Mouse (Mus musculus): ENCODE results near the gene Fgfr4. TPM values are rescaled to one million over a fixed set of nuclear protein-coding genes. Genes with fewer than 3 reads are reported as not detected.
A peak's percentile ranks its signal among the peaks of the same experiment; 100 is the strongest.
"Not testable (repeated sequence)": the region's sequence is repeated elsewhere in the genome, so short reads cannot be mapped to it uniquely, and the experiment has no call there.

The Fgfr4 gene
- polyA plus RNA-seq, 1 experiment from 2014 or later, result 4.0 TPM

DNA sequence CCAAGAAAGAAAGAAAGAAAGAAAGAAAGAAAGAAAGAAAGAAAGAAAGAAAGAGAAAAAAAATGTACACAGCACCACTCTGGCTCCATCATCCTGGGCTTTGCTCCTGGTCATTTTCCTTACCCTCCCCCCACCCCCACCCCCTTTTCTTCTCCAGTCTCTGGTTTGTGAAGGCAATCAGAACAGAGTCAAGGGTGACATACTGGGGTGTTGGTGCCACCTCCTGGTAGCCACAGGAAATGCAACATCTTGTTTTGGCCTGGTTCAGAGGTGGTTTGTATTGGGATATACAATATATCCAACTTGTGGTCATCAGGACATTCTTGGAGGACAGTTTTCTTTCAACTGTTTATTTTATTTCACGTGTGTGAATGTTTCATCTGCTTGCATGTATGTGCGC lies 26.1 kb downstream of the Fgfr4 start:
- no peak overlapping the region for H3K9ac ChIP-seq (ENCODE audit: low read depth, low read length)
- ATAC-seq, result no peak
- H3K4me3 ChIP-seq (ENCODE audit: low read depth, low read length), result no peak overlapping the region
- TF ChIP-seq CTCF (IDR thresholded peaks at IDR 0.05; ENCODE audit: low read depth), result peak; percentile 91
- WGBS, result 34% methylated on average over 2 of the region's 2 CpGs
- no peaks in the 10 kb centered on the region for H3K9me3 ChIP-seq (ENCODE audit: control insufficient read depth)
- H3K27ac ChIP-seq (ENCODE audit: low read depth, low read length), result no peak overlapping the region
- no peak overlapping the region for H3K4me2 ChIP-seq (replicated peaks; ENCODE audit: low read depth)
- no peaks in the 10 kb centered on the region for H3K36me3 ChIP-seq (ENCODE audit: control insufficient read depth, insufficient read depth)
- H3K4me1 ChIP-seq (replicated peaks; ENCODE audit: control insufficient read depth, insufficient read depth, low read length), result no peaks in the 10 kb centered on the region
- no peaks in the 10 kb centered on the region for H3K27me3 ChIP-seq (replicated peaks; ENCODE audit: control insufficient read depth, insufficient read depth, low read length)

DNA sequence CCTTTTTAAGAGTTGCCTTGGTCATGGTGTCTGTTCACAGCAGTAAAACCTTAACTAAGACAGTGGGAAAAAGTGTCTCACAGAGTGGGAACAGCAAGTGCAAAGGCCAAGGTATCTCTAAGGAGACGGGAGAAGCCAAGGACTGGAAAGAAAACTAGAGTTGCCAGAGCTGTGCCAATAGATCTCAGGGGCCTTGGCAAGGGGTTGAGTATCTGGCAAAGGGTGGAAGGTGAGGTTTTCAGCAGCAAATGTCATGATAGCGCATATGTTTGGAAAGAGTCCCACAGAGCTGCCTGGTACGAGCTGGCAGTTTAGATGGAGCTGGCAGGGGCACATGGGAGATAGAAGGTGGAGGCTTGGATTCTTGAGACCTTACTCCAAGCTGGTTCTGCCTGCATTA lies 27.2 kb downstream of the Fgfr4 start:
- Histone ChIP-seq H3K4me2 (replicated peaks; ENCODE audit: low read depth) (no peak overlapping the region), H3K4me3 (ENCODE audit: low read depth, low read length) (no peak overlapping the region), H3K27me3 (replicated peaks; ENCODE audit: control insufficient read depth, insufficient read depth, low read length) (no peaks in the 10 kb centered on the region), H3K9me3 (ENCODE audit: control insufficient read depth) (no peaks in the 10 kb centered on the region), H3K9ac (ENCODE audit: low read depth, low read length) (no peak overlapping the region), H3K36me3 (ENCODE audit: control insufficient read depth, insufficient read depth) (no peaks in the 10 kb centered on the region), H3K27ac (ENCODE audit: low read depth, low read length) (no peak overlapping the region), H3K4me1 (replicated peaks; ENCODE audit: control insufficient read depth, insufficient read depth, low read length) (no peaks in the 10 kb centered on the region)
- WGBS, result 90% methylated on average over 3 of the region's 3 CpGs
- TF ChIP-seq CTCF (IDR thresholded peaks at IDR 0.05; ENCODE audit: low read depth), result no peak
- no peak for ATAC-seq

GRCm38 (mm10) chr13:55181786-55182172 lies 29.3 kb downstream of the Fgfr4 start:
- Histone ChIP-seq H3K4me3 (ENCODE audit: low read depth, low read length) (peak overlapping the region; percentile 33), H3K4me2 (replicated peaks; ENCODE audit: low read depth) (peak overlapping the region; percentile 68), H3K27ac (ENCODE audit: low read depth, low read length) (peak overlapping the region; percentile 92), H3K9me3 (ENCODE audit: control insufficient read depth) (no peaks in the 10 kb centered on the region), H3K36me3 (ENCODE audit: control insufficient read depth, insufficient read depth) (no peaks in the 10 kb centered on the region), H3K4me1 (replicated peaks; ENCODE audit: control insufficient read depth, insufficient read depth, low read length) (no peaks in the 10 kb centered on the region), H3K27me3 (replicated peaks; ENCODE audit: control insufficient read depth, insufficient read depth, low read length) (no peaks in the 10 kb centered on the region), H3K9ac (ENCODE audit: low read depth, low read length) (peak overlapping the region; percentile 43)
- TF ChIP-seq CTCF (IDR thresholded peaks at IDR 0.05; ENCODE audit: low read depth), result no peak
- 75% methylated on average over 2 of the region's 2 CpGs for WGBS
- no peak; the same call in 1 of the 2 replicates for ATAC-seq

- TF ChIP-seq CTCF (IDR thresholded peaks at IDR 0.05; ENCODE audit: low read depth), result peak; percentile 80
- Histone ChIP-seq H3K9me3 (ENCODE audit: control insufficient read depth) (no peaks in the 10 kb centered on the region), H3K36me3 (ENCODE audit: control insufficient read depth, insufficient read depth) (no peaks in the 10 kb centered on the region), H3K4me2 (replicated peaks; ENCODE audit: low read depth) (peak overlapping the region; percentile 68), H3K27ac (ENCODE audit: low read depth, low read length) (peak overlapping the region; percentile 92), H3K9ac (ENCODE audit: low read depth, low read length) (peak overlapping the region; percentile 43), H3K4me1 (replicated peaks; ENCODE audit: control insufficient read depth, insufficient read depth, low read length) (no peaks in the 10 kb centered on the region), H3K27me3 (replicated peaks; ENCODE audit: control insufficient read depth, insufficient read depth, low read length) (no peaks in the 10 kb centered on the region), H3K4me3 (ENCODE audit: low read depth, low read length) (peak overlapping the region; percentile 33)
- WGBS, result 3% methylated on average over 23 of the region's 23 CpGs
- ATAC-seq, result peak; percentile 90
These were observed 29.9 kb downstream of the Fgfr4 start for GRCm38 (mm10) chr13:55182173-55182894.

DNA sequence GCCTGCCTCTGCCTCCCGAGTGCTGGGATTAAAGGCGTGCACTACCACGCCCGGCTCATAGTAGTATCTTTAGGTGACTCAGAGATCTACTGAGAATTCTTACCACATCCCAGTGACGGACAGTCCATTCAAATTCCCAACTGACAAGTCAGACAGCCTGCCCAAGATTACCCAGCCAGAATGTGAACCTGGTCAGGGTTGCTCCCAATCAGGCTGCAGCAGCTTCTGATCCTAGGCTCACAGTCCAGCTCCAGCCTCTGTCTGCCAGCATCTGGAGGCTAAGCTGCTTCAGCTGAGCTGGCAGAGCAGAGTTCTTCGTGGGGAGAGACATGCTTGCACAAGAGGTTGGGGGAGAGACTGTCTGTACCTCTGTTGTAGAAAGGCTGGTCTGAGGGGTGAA lies 30.9 kb downstream of the Fgfr4 start:
- Histone ChIP-seq H3K36me3 (ENCODE audit: control insufficient read depth, insufficient read depth) (no peaks in the 10 kb centered on the region), H3K9me3 (ENCODE audit: control insufficient read depth) (no peaks in the 10 kb centered on the region), H3K4me1 (replicated peaks; ENCODE audit: control insufficient read depth, insufficient read depth, low read length) (no peaks in the 10 kb centered on the region), H3K9ac (ENCODE audit: low read depth, low read length) (no peak overlapping the region), H3K27me3 (replicated peaks; ENCODE audit: control insufficient read depth, insufficient read depth, low read length) (no peaks in the 10 kb centered on the region), H3K27ac (ENCODE audit: low read depth, low read length) (no peak overlapping the region), H3K4me3 (ENCODE audit: low read depth, low read length) (no peak overlapping the region), H3K4me2 (replicated peaks; ENCODE audit: low read depth) (no peak overlapping the region)
- WGBS, result 69% methylated on average over 6 of the region's 6 CpGs
- no peak for TF ChIP-seq CTCF (IDR thresholded peaks at IDR 0.05; ENCODE audit: low read depth)
- peak; percentile 56 for ATAC-seq

DNA sequence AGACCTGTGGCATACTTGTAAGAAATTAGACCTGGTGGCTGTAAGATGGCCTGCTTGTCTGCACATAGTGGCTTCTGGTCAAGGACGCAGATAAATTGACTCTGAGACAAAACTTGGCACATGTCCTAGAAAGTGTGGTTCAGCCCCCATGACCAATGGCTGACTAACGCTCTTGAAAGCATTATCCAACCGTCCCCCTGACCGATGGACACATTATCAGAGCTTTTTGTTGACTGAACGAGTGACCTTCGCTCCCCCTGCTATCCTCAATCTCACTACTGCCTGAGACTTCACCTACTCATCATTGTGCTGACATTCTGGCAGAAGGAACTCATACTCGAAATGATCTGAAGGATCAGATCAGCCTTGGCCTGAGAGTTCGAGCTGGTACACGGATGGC lies 34.6 kb downstream of the Fgfr4 start:
- not testable (repeated sequence) for H3K36me3 ChIP-seq (ENCODE audit: control insufficient read depth, insufficient read depth); H3K4me1 ChIP-seq (replicated peaks; ENCODE audit: control insufficient read depth, insufficient read depth, low read length); H3K4me2 ChIP-seq (replicated peaks; ENCODE audit: low read depth); H3K9me3 ChIP-seq (ENCODE audit: control insufficient read depth); H3K9ac ChIP-seq (ENCODE audit: low read depth, low read length); H3K27ac ChIP-seq (ENCODE audit: low read depth, low read length); H3K27me3 ChIP-seq (replicated peaks; ENCODE audit: control insufficient read depth, insufficient read depth, low read length); ATAC-seq; H3K4me3 ChIP-seq (ENCODE audit: low read depth, low read length)
- WGBS, result 0% methylated on average over 3 of the region's 9 CpGs

Data from intestine, postnatal 0 days (tissue).